ENCODE assay signal across 18 mouse cellular contexts in genomic region chr3:65773910-65774309, GRCm38 (mm10).
A peak's percentile ranks its signal among the peaks of the same experiment; 100 is the strongest.
DNase-seq lines count a peak whose midpoint lies in the region; ATAC-seq lines count a peak whose summit lies in the region.
"Had no signal": no experiment of that assay in that cellular context is flagged by ENCODE, and none has a peak within 500 bp of the region (broad histone marks: within the 10 kb centered on the region; RNA-seq: fewer than 3 reads in every experiment).

No protein-coding gene starts in this region.

- peak; percentile 87 for ATAC-seq in granulocyte monocyte progenitor cell, adult 5-6 weeks (replicated peaks; ENCODE audit: poor library complexity, severe bottlenecking)
- ATAC-seq in megakaryocyte progenitor cell, adult 5-6 weeks (replicated peaks; ENCODE audit: poor library complexity) = 0 out of 2 replicates have a peak, but pooled peaks have one; percentile 39
- ATAC-seq: CD4-positive, CD25-positive, alpha-beta regulatory T cell, adult 4 months; forebrain, embryonic 14.5 days; forebrain, embryonic 16.5 days had no signal

- peak; percentile 80 for DNase-seq in Muller cell, postnatal 12 days (ENCODE audit: inconsistent ontology term)
- DNase-seq in urinary bladder, adult 2 months (ENCODE audit: low spot score) = no peak
- DNase-seq in kidney, postnatal 4 days = no peak
- DNase-seq: adrenal gland, adult 2 months; adrenal gland, postnatal 14 days; adrenal gland, postnatal 36 days; B cell, adult 2 months; cerebellum, adult 11-12 months; cerebellum, adult 2 months; cerebellum, adult 9-10 months; cerebellum, postnatal 10 days; cerebellum, postnatal 25 days; embryo, embryonic 11 days had no signal
